ENCODE assay signal across 21 mouse cellular contexts in the genomic region with DNA sequence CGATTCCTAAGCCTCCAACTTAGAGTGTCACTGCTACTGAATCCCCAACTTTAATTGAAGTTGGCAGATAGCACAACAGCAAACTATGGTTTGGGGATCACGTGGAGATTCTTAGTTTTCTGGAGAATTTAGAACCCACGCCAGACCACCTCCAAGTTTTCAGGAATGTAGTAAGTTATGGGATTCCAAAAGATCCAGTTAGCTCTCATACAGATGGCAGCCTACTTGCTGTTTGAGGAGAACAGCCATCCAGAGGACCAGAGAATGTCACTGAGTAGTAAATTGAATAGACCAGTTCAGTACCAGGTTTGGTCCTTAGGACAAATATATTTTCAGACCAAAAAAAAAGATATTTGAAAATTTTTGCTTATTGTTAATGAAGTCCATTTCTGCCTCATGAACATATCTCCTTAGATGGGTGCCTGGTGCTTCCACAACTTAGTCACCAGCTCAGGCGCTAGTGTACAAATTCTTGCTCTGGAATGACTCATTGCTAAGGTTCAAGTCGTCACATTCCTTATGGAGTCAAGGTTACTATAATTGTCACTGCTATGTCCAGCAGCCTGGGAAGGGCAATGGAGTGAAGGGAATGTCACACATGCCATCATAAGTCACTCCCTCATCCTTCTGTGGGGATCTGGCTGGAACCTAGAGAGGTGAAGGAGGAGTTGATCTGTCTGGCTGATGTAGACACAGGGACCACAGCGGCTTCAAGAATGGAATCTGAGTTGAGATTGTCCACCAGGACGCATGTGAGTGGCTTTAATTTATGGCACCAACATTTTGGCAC.
DNase-seq lines count a peak whose midpoint lies in the region; ATAC-seq and TF ChIP-seq lines count a peak whose summit lies in the region.
"Had no signal": no experiment of that assay in that cellular context is flagged by ENCODE, and none has a peak within 500 bp of the region (broad histone marks: within the 10 kb centered on the region; RNA-seq: fewer than 3 reads in every experiment).

No protein-coding gene starts in this region.

- peaks cover 30% of the 10 kb centered on the region for H3K4me1 ChIP-seq in heart, embryonic 13.5 days
- H3K4me1 ChIP-seq: embryonic facial prominence, embryonic 10.5 days; forebrain, embryonic 12.5 days; megakaryocyte, embryonic 14.5 days; midbrain, embryonic 15.5 days; stomach, embryonic 15.5 days had no signal

- 36% methylated on average over 7 of the region's 7 CpGs for WGBS in heart, embryonic 13.5 days

- H3K9ac ChIP-seq in heart, embryonic 13.5 days: no peak overlapping the region
- H3K9ac ChIP-seq: forebrain, embryonic 12.5 days; hindbrain, embryonic 15.5 days; midbrain, embryonic 15.5 days; stomach, embryonic 15.5 days had no signal

- peak overlapping the region; percentile 94 for H3K27ac ChIP-seq in heart, embryonic 13.5 days (replicated peaks)
- H3K27ac ChIP-seq: embryonic facial prominence, embryonic 10.5 days; forebrain, embryonic 12.5 days; hindbrain, embryonic 15.5 days; midbrain, embryonic 15.5 days; stomach, embryonic 15.5 days had no signal

- intact Hi-C loops in heart, postnatal 25 days (cut with DNase I): no loop called here

- H3K36me3 ChIP-seq in heart, embryonic 13.5 days: no peaks in the 10 kb centered on the region
- H3K36me3 ChIP-seq in myocyte (ENCODE audit: control insufficient read depth, insufficient read depth): no peaks in the 10 kb centered on the region
- H3K36me3 ChIP-seq: embryonic facial prominence, embryonic 10.5 days; forebrain, embryonic 12.5 days; hindbrain, embryonic 15.5 days; midbrain, embryonic 15.5 days; stomach, embryonic 15.5 days had no signal

- H3K4me2 ChIP-seq in heart, embryonic 13.5 days: peak overlapping the region; percentile 2; the same call in 1 of the 2 replicates
- peak overlapping the region; percentile 24 for H3K4me2 ChIP-seq in myocyte (ENCODE audit: low read depth)
- H3K4me2 ChIP-seq: forebrain, embryonic 12.5 days; hindbrain, embryonic 15.5 days; midbrain, embryonic 15.5 days; stomach, embryonic 15.5 days had no signal

- peak; percentile 21 for DNase-seq in heart, adult 8-10 months (ENCODE audit: low spot score)
- DNase-seq in heart, postnatal 25 days (ENCODE audit: low spot score): no peak
- peak; percentile 60 for DNase-seq in Muller cell, postnatal 12 days (ENCODE audit: inconsistent ontology term)
- DNase-seq in kidney, postnatal 14 days: no peak
- DNase-seq: cerebellum, adult 8-10 months; gastrocnemius, postnatal 10 days; left cerebral cortex, postnatal 4 days; liver; lung, postnatal 10 days; right cerebral cortex, postnatal 14 days; thymus, adult 2 months had no signal

- no peak for TF ChIP-seq POLR2A in myocyte (IDR thresholded peaks at IDR 0.05; ENCODE audit: insufficient read length, low read depth)

- no peak; the same call in 1 of the 2 replicates for ATAC-seq in heart, embryonic 13.5 days (ENCODE audit: extremely low read depth, insufficient number of reproducible peaks, low FRiP score, low TSS enrichment)
- ATAC-seq in cerebellum, adult (ENCODE audit: insufficient number of reproducible peaks, low FRiP score, low TSS enrichment): no peak
- ATAC-seq: intestine, postnatal 0 days; midbrain, embryonic 15.5 days had no signal

- no peaks in the 10 kb centered on the region for H3K27me3 ChIP-seq in heart, embryonic 13.5 days (replicated peaks)
- no peaks in the 10 kb centered on the region for H3K27me3 ChIP-seq in myocyte (ENCODE audit: control insufficient read depth, insufficient read depth, insufficient read length)
- H3K27me3 ChIP-seq: forebrain, embryonic 12.5 days; hindbrain, embryonic 15.5 days; megakaryocyte, embryonic 14.5 days; midbrain, embryonic 15.5 days; stomach, embryonic 15.5 days had no signal

- H3ac ChIP-seq in myocyte (ENCODE audit: control insufficient read depth, insufficient read length): no peak overlapping the region

- no peak overlapping the region for H3K4me3 ChIP-seq in heart, embryonic 13.5 days
- H3K4me3 ChIP-seq in myocyte: no peak overlapping the region
- H3K4me3 ChIP-seq: embryonic facial prominence, embryonic 10.5 days; forebrain, embryonic 12.5 days; hindbrain, embryonic 15.5 days; megakaryocyte, embryonic 14.5 days; midbrain, embryonic 15.5 days; stomach, embryonic 15.5 days had no signal

- H3K79me2 ChIP-seq in myocyte (ENCODE audit: control insufficient read depth, insufficient read depth): no peaks in the 10 kb centered on the region

- H3K9me3 ChIP-seq in heart, embryonic 13.5 days: no peaks in the 10 kb centered on the region
- H3K9me3 ChIP-seq: embryonic facial prominence, embryonic 10.5 days; forebrain, embryonic 12.5 days; hindbrain, embryonic 15.5 days; midbrain, embryonic 15.5 days; stomach, embryonic 15.5 days had no signal

TF ChIP-seq in myocyte, 11 proteins besides CTCF, POLR2A, EP300 and RAD21:
- TF ChIP-seq MAX (IDR thresholded peaks at IDR 0.05; ENCODE audit: low read depth): no peak
- TF ChIP-seq USF1 (IDR thresholded peaks at IDR 0.05; ENCODE audit: low read depth): no peak
- peak in 1 of 3 experiments; percentile 36 for TF ChIP-seq MYOD1 (IDR thresholded peaks at IDR 0.05; ENCODE audit: control insufficient read depth in 1 of 3, insufficient read length in 2 of 3, low read depth in 2 of 3)

Comparison
In these comparisons a context has a peak if more than half of its experiments do, and no peak if none do; other contexts are left out.
1. DNase-seq: peak in heart, adult 8-10 months (single experiment) and Muller cell, postnatal 12 days (single experiment); none in heart, postnatal 25 days (single experiment) and kidney, postnatal 14 days (single experiment).